Comparison of ENCODE assay signal across 18 mouse cellular contexts in the genomic region with DNA sequence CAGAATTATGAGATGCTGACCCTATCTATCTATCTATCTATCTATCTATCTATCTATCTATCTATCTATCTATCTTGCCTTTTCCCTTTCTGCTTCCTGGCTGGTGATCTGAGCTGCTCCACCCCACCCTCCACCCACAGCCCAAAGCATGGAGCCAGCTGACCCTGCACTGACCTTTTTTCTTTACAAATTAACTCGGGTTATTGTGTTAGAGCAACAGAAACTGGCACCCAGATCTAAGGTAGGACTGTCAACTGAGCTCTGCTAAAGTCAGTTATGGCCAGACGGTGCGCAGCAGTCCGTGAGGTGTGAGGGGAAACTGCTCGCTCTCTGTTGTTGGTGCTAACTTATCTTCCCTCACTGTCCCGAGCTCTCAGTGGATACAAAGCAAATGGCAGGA.
DNase-seq lines count a peak whose midpoint lies in the region; ATAC-seq and TF ChIP-seq lines count a peak whose summit lies in the region.
"Had no signal": no experiment of that assay in that cellular context is flagged by ENCODE, and none has a peak within 500 bp of the region (broad histone marks: within the 10 kb centered on the region; RNA-seq: fewer than 3 reads in every experiment).

No protein-coding gene starts in this region.

- 36% methylated on average over 6 of the region's 6 CpGs for WGBS in large intestine, adult 2 months
- 47% methylated on average over 6 of the region's 6 CpGs for WGBS in liver, postnatal 0 days (ENCODE audit: insufficient replicate concordance)
- 66% methylated on average over 6 of the region's 6 CpGs for WGBS in midbrain, embryonic 15.5 days

- peaks cover 26% of the 10 kb centered on the region for H3K4me1 ChIP-seq in liver, postnatal 0 days (ENCODE audit: insufficient read depth)
- peaks cover 37% of the 10 kb centered on the region for H3K4me1 ChIP-seq in midbrain, embryonic 15.5 days

- no peaks in the 10 kb centered on the region for H3K9me3 ChIP-seq in liver, postnatal 0 days (ENCODE audit: low read length)
- H3K9me3 ChIP-seq in midbrain, embryonic 15.5 days = no peaks in the 10 kb centered on the region
- H3K9me3 ChIP-seq: neural tube, embryonic 12.5 days had no signal

- DNase-seq in kidney, adult 18-20 months = peak; percentile 62
- peak; percentile 89 for DNase-seq in kidney, adult 9 months
- DNase-seq in large intestine, adult 2 months (ENCODE audit: low read depth, low spot score) = peak; percentile 63
- peak; percentile 26 for DNase-seq in liver, postnatal 0 days
- DNase-seq in gastrocnemius, adult 8-10 months (ENCODE audit: low spot score in 2 of 2) = no peak
- DNase-seq in heart, postnatal 4 days = no peak
- DNase-seq: adrenal gland, postnatal 25 days; cerebellum, adult 9-10 months; embryo, embryonic 11 days; gastrocnemius, adult 2 months; heart, adult 2 months; heart, postnatal 10 days; lung, adult 18-20 months; right cerebral cortex, postnatal 14 days had no signal

- H3K4me2 ChIP-seq in liver, postnatal 0 days (ENCODE audit: low read depth, low read length) = peak overlapping the region; percentile 13; the same call in 1 of the 2 replicates
- H3K4me2 ChIP-seq in midbrain, embryonic 15.5 days = no peak overlapping the region
- H3K4me2 ChIP-seq: neural tube, embryonic 12.5 days had no signal

- TF ChIP-seq CTCF in liver, postnatal 0 days (IDR thresholded peaks at IDR 0.05; ENCODE audit: low read depth) = no peak

- no peak overlapping the region; the same call in 1 of the 2 replicates for H3K9ac ChIP-seq in liver, postnatal 0 days (replicated peaks)
- H3K9ac ChIP-seq in midbrain, embryonic 15.5 days = no peak overlapping the region
- H3K9ac ChIP-seq: neural tube, embryonic 12.5 days had no signal

- H3K27ac ChIP-seq in liver, postnatal 0 days (ENCODE audit: low read depth) = no peak overlapping the region; the same call in 1 of the 2 replicates
- H3K27ac ChIP-seq in midbrain, embryonic 15.5 days = no peak overlapping the region
- H3K27ac ChIP-seq: gastrocnemius, adult 2 months; heart, adult 2 months; neural tube, embryonic 12.5 days had no signal

- no peak for TF ChIP-seq EP300 in liver, postnatal 0 days (IDR thresholded peaks at IDR 0.05; ENCODE audit: low read depth)

- no peaks in the 10 kb centered on the region for H3K36me3 ChIP-seq in liver, postnatal 0 days (replicated peaks; ENCODE audit: insufficient read depth, low read length)
- no peaks in the 10 kb centered on the region for H3K36me3 ChIP-seq in midbrain, embryonic 15.5 days (replicated peaks)
- H3K36me3 ChIP-seq: neural tube, embryonic 12.5 days had no signal

- H3K27me3 ChIP-seq in liver, postnatal 0 days (ENCODE audit: insufficient read depth, low read length) = no peaks in the 10 kb centered on the region
- no peaks in the 10 kb centered on the region for H3K27me3 ChIP-seq in midbrain, embryonic 15.5 days (replicated peaks)
- H3K27me3 ChIP-seq: neural tube, embryonic 12.5 days had no signal

- H3K4me3 ChIP-seq in liver, postnatal 0 days (ENCODE audit: low read depth, low read length) = no peak overlapping the region
- no peak overlapping the region for H3K4me3 ChIP-seq in midbrain, embryonic 15.5 days
- H3K4me3 ChIP-seq: gastrocnemius, adult 2 months; heart, adult 2 months; neural tube, embryonic 12.5 days had no signal

- peak; percentile 57 for ATAC-seq in liver, postnatal 0 days
- ATAC-seq in midbrain, embryonic 15.5 days (replicated peaks) = no peak
- ATAC-seq: forebrain, embryonic 14.5 days; hindbrain, embryonic 16.5 days had no signal

Comparison
In these comparisons a context has a peak if more than half of its experiments do, and no peak if none do; other contexts are left out.
1. DNase-seq: peak in kidney, adult 18-20 months (single experiment), kidney, adult 9 months (single experiment), large intestine, adult 2 months (single experiment) and liver, postnatal 0 days (single experiment); none in gastrocnemius, adult 8-10 months (0 of 2) and heart, postnatal 4 days (single experiment).